Mouse (Mus musculus) lung, embryonic 16.5 days (tissue): ENCODE results near the gene Slitrk4. TPM values are rescaled to one million over a fixed set of nuclear protein-coding genes. Genes with fewer than 3 reads are reported as not detected.

Experiments
- ATAC-seq: fragments of 200-750 bp; cut with Nextera tagmentation; 2 replicates; pipeline ENCODE4 v1.8.0; 2017; ENCODE audit warnings: low read depth, mild to moderate bottlenecking, moderate library complexity
- H3K27ac ChIP-seq: fragments of 300-500 bp; sonication (generic); 2 replicates; pipeline ENCODE4 v1.5.1; 2014; ENCODE audit warnings: mild to moderate bottlenecking, control low read depth, low read length
- H3K27me3 ChIP-seq: fragments of 300-500 bp; sonication (generic); 2 replicates; pipeline ENCODE4 v1.6.1; 2014; ENCODE audit warnings: low read depth, low read length, mixed read lengths; ENCODE audit not compliant: control insufficient read depth, insufficient read depth
- H3K36me3 ChIP-seq: fragments of 300-500 bp; sonication (generic); 2 replicates; pipeline ENCODE4 v1.6.1; 2014; ENCODE audit warnings: low read length; ENCODE audit not compliant: control insufficient read depth, insufficient read depth
- H3K4me1 ChIP-seq: fragments of 300-500 bp; sonication (generic); replicated peaks from 2 replicates; pipeline ENCODE4 v1.6.1; 2014; ENCODE audit warnings: low read length, mixed read lengths; ENCODE audit not compliant: control insufficient read depth, insufficient read depth
- H3K4me2 ChIP-seq: fragments of 300-500 bp; sonication (generic); 2 replicates; pipeline ENCODE4 v1.6.1; 2014; ENCODE audit warnings: low read depth, low read length, control low read depth
- H3K4me3 ChIP-seq: fragments of 300-500 bp; sonication (generic); 2 replicates; pipeline ENCODE4 v1.5.1; 2014; ENCODE audit warnings: mild to moderate bottlenecking, low read length, control low read depth
- H3K9ac ChIP-seq: fragments of 300-500 bp; sonication (generic); 2 replicates; pipeline ENCODE4 v1.6.1; 2014; ENCODE audit warnings: low read length, control low read depth
- H3K9me3 ChIP-seq: fragments of 300-500 bp; sonication (generic); 2 replicates; pipeline ENCODE4 v1.6.1; 2016; ENCODE audit warnings: low read length; ENCODE audit not compliant: control insufficient read depth
- WGBS: fragments of 180-500 bp; shearing (Covaris S2); extraction: QIAGEN DNeasy Blood & Tissue Kit; methylation state at CpG from one replicate; pipeline ENCODE4 v1.1.7; 2014; 5-methylcytosine and 5-hydroxymethylcytosine counted together
- polyA plus RNA-seq: library from polyadenylated mRNA; unstranded; fragments of >200 nt; fragmentation: Nextera tagmentation; extraction: Ambion mirVana; gene quantifications from 2 replicates; pipeline ENCODE4 v1.2.1, GENCODE M21; 2015

The Slitrk4 gene
- 0.68 and 1.3 TPM in 2 replicates for polyA plus RNA-seq

- H3K27ac ChIP-seq = no peak within 1 kb of the TSS
- peaks cover 7% of the 10 kb centered on the region for H3K27me3 ChIP-seq
- no peaks in the 10 kb centered on the region for H3K9me3 ChIP-seq
- H3K9ac ChIP-seq = 0 out of 2 replicates have a peak within 1 kb of the TSS, but pooled peaks have one; percentile 7
- H3K4me2 ChIP-seq = peak within 1 kb of the TSS; percentile 65
- WGBS = 8% methylated on average over 52 of the region's 54 CpGs
- no peaks in the 10 kb centered on the region for H3K4me1 ChIP-seq
- no peaks in the 10 kb centered on the region for H3K36me3 ChIP-seq
- ATAC-seq = 0 out of 2 replicates have a peak, but pooled peaks have one; percentile 31
- H3K4me3 ChIP-seq = peak within 1 kb of the TSS; percentile 42
These were observed at the start of gene Slitrk4 for GRCm38 (mm10) chrX:64276290-64277125. Slitrk4 (minus strand) TSS chrX:64276996.

DNA sequence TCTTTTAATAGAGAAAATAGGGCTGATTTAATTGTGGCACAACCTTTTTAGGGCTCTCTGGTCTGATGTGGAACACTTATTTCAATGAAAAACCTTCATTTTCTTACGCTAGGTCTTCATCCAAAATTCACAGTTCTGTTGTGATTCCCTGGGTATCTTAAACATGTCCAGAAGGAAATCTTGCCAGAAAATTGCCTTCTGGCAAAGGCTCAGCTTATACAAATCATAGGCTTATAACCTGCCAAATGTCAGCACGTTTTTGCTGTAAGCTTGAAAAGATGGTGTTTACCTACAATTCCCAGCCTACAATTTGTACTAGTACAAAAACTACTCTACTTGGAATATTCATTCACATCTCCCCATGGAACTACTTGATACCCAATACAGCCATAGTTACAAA, 42.7 kb upstream of the Slitrk4 start:
- Histone ChIP-seq H3K4me2 (no peak overlapping the region), H3K9ac (no peak overlapping the region), H3K36me3 (no peaks in the 10 kb centered on the region), H3K9me3 (no peaks in the 10 kb centered on the region), H3K27me3 (no peaks in the 10 kb centered on the region), H3K4me3 (no peak overlapping the region), H3K27ac (no peak overlapping the region), H3K4me1 (no peaks in the 10 kb centered on the region)
- 54% methylated on average over 2 of the region's 2 CpGs for WGBS
- ATAC-seq = no peak

GRCm38 (mm10) chrX:64277991-64278301, 1.1 kb upstream of the Slitrk4 start:
- Histone ChIP-seq H3K4me1 (no peaks in the 10 kb centered on the region), H3K27me3 (peaks cover 7% of the 10 kb centered on the region), H3K4me2 (no peak overlapping the region), H3K9me3 (no peaks in the 10 kb centered on the region), H3K36me3 (no peaks in the 10 kb centered on the region), H3K4me3 (no peak overlapping the region), H3K27ac (no peak overlapping the region), H3K9ac (no peak overlapping the region)
- ATAC-seq = no peak
- whole genome bisulfite sequencing = 14% methylated on average over 6 of the region's 6 CpGs

GRCm38 (mm10) chrX:64277126-64277990, 562 bp upstream of the Slitrk4 start:
- WGBS = 17% methylated on average over 13 of the region's 22 CpGs

DNA sequence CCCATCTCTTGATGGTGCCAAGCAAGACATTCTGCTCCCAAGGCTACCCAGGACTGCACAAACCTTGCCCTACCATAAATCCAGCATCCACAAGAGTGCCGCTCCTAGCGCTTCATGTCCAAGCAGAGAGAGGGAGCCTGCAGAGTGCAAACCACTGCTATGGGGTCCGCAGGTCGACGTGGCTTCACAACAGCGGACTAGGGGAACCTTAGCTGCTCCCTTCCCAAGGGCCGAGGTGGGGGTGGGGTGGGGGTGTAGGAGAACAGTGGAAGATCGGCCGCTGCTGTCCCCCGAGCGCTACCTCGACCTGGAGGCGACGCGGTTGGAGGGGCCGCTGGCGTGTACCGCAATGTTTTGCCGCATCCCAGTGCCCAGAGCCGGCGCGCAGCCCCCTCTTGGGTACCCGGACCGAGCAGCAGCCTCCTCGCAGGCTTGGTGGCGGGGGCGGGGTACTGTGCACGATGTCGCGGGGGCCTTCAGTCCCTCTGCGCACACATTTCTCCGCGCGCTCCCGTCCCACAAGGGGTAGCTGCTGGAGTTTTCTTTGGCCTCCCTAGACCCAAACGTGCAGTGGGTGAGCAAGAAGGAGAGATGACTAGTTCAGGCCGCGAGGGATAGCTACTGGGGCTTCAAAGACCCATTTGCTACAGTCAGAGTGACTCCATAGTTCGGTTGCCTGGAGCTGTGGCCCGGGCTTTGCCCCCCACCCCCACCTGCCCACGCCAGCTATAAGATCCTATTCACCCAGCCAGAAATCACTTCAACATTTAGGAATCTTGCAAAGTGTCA, 1.1 kb downstream of the Slitrk4 start:
- Histone ChIP-seq H3K4me1 (no peaks in the 10 kb centered on the region), H3K36me3 (no peaks in the 10 kb centered on the region), H3K27me3 (peaks cover 7% of the 10 kb centered on the region), H3K27ac (no peak overlapping the region), H3K9ac (no peak overlapping the region), H3K9me3 (no peaks in the 10 kb centered on the region), H3K4me2 (peak overlapping the region; percentile 65), H3K4me3 (peak overlapping the region; percentile 42)
- ATAC-seq = no peak
- 7% methylated on average over 26 of the region's 41 CpGs for WGBS

More at GRCm38 (mm10) chrX:64277126-64277990, 562 bp upstream of the Slitrk4 start:
- no peak for ATAC-seq
- no peaks in the 10 kb centered on the region for H3K4me1 ChIP-seq
- H3K27ac ChIP-seq = no peak overlapping the region
- H3K4me3 ChIP-seq = peak overlapping the region; percentile 42
- no peaks in the 10 kb centered on the region for H3K9me3 ChIP-seq
- no peak overlapping the region for H3K9ac ChIP-seq
- peak overlapping the region; percentile 65 for H3K4me2 ChIP-seq
- H3K36me3 ChIP-seq = no peaks in the 10 kb centered on the region
- H3K27me3 ChIP-seq = peaks cover 7% of the 10 kb centered on the region

- H3K4me1 ChIP-seq = no peaks in the 10 kb centered on the region
- no peaks in the 10 kb centered on the region for H3K27me3 ChIP-seq
- H3K9me3 ChIP-seq = no peaks in the 10 kb centered on the region
- no peak overlapping the region for H3K4me2 ChIP-seq
- no peaks in the 10 kb centered on the region for H3K36me3 ChIP-seq
- H3K9ac ChIP-seq = no peak overlapping the region
- ATAC-seq = no peak
- WGBS = 84% methylated on average over 1 of the region's 1 CpGs
- no peak overlapping the region for H3K27ac ChIP-seq
- H3K4me3 ChIP-seq = no peak overlapping the region
These were observed 13.3 kb downstream of the Slitrk4 start for GRCm38 (mm10) chrX:64263481-64263880.

Other genes with a start within 250 kb of the Slitrk4 start
- gene Gm6760, start 124.8 kb downstream of the Slitrk4 start, polyA plus RNA-seq = not detected in 2 replicates
- not detected in 2 replicates for gene 3830417A13Rik, start 103.4 kb downstream of the Slitrk4 start, polyA plus RNA-seq